Mouse (Mus musculus) liver, embryonic 15.5 days (tissue): Measurements from ENCODE around the gene Pard3. TPM values are rescaled to one million over a fixed set of nuclear protein-coding genes. Genes with fewer than 3 reads are reported as not detected.

Experiments used
- ATAC-seq: fragments of 200-750 bp; cut with Nextera tagmentation; 2 replicates; pipeline ENCODE4 v1.8.0; 2017; ENCODE audit warnings: moderate number of reproducible peaks, mild to moderate bottlenecking, moderate library complexity; ENCODE audit not compliant: insufficient read depth
- H3K27ac ChIP-seq: fragments of 300-500 bp; sonication (generic); replicated peaks from 2 replicates; pipeline ENCODE4 v1.5.1; 2015; ENCODE audit warnings: mild to moderate bottlenecking, inconsistent platforms
- H3K27me3 ChIP-seq: fragments of 300-500 bp; sonication (generic); 2 replicates; pipeline ENCODE4 v1.6.1; 2015; ENCODE audit warnings: mild to moderate bottlenecking, inconsistent platforms
- H3K36me3 ChIP-seq: fragments of 300-500 bp; sonication (generic); replicated peaks from 2 replicates; pipeline ENCODE4 v1.6.1; 2015; ENCODE audit warnings: moderate library complexity, mild to moderate bottlenecking, inconsistent platforms
- H3K4me1 ChIP-seq: fragments of 300-500 bp; sonication (generic); replicated peaks from 2 replicates; pipeline ENCODE4 v1.6.1; 2015; ENCODE audit warnings: inconsistent platforms
- H3K4me2 ChIP-seq: fragments of 300-500 bp; sonication (generic); 2 replicates; pipeline ENCODE4 v1.6.1; 2015; ENCODE audit warnings: moderate library complexity, mild to moderate bottlenecking, inconsistent platforms
- H3K4me3 ChIP-seq: fragments of 300-500 bp; sonication (generic); replicated peaks from 2 replicates; pipeline ENCODE4 v1.5.1; 2015; ENCODE audit warnings: mild to moderate bottlenecking, inconsistent platforms
- H3K9ac ChIP-seq: fragments of 300-500 bp; sonication (generic); 2 replicates; pipeline ENCODE4 v1.6.1; 2015; ENCODE audit warnings: moderate library complexity, mild to moderate bottlenecking, inconsistent platforms
- H3K9me3 ChIP-seq: fragments of 300-500 bp; sonication (generic); replicated peaks from 2 replicates; pipeline ENCODE4 v1.6.1; 2016; ENCODE audit warnings: inconsistent platforms
- WGBS: fragments of 180-500 bp; shearing (Covaris S2); methylation state at CpG from one replicate; pipeline ENCODE4 v1.1.7; 2015; ENCODE audit warnings: mixed read lengths; ENCODE audit not compliant: insufficient replicate concordance; 5-methylcytosine and 5-hydroxymethylcytosine counted together
- polyA plus RNA-seq: library from polyadenylated mRNA; unstranded; fragments of >200 nt; fragmentation: Nextera tagmentation; extraction: Ambion mirVana; gene quantifications from 2 replicates; pipeline ENCODE4 v1.2.1, GENCODE M21; 2015

Gene Pard3
- polyA plus RNA-seq, 1 experiment from 2014 or later: 6.3 TPM

DNA sequence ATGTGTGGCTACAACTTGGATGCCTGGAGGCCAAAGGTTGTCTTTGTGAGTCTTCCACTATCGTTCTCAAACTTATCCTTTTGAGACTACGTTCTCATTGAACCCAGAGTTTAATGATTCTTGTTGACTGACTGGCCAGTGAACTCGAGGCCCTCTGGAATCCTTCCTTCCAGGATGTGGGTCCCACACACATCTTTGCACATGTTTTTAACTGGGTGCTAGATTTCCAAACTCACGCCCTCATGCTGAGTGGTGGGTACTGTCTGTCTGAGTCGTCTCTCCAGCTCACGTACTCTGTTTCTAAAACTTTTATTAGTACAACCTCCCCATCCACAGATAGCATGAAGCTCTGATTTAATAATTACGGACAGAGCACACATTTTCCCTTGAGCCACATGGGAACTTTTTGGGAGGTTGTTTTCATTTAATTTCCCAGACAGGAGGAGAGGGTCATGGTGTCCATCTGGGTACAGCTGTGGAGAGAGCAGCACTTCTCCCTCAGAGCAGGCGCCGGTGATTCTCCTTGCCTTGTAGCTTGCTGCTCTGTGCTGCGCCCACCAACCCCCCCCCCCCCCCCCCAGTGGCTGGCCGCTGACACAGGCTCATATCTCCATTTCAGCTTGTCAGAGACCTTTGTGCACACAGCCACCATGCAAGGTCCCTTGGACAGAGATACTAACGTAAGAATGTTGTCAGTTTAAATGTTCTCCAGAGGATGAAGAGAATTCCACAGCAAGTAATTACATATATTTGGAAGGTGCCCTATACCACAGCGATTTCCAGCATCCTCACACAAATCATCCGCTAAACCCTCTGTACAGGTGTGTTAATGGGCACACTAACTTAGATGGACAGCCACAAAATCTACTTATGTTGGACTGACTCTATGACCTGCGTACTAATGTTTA is 165.9 kb downstream of the Pard3 start:
- Histone ChIP-seq H3K27me3 (no peaks in the 10 kb centered on the region), H3K4me3 (no peak overlapping the region), H3K4me1 (0 out of 2 replicates have a peak, but pooled peaks cover 7% of the 10 kb centered on the region), H3K9ac (no peak overlapping the region), H3K27ac (no peak overlapping the region), H3K9me3 (no peaks in the 10 kb centered on the region), H3K36me3 (no peaks in the 10 kb centered on the region), H3K4me2 (no peak overlapping the region)
- 65% methylated on average over 14 of the region's 15 CpGs for WGBS
- 0 out of 2 replicates have a peak, but pooled peaks have one; percentile 37 for ATAC-seq

DNA sequence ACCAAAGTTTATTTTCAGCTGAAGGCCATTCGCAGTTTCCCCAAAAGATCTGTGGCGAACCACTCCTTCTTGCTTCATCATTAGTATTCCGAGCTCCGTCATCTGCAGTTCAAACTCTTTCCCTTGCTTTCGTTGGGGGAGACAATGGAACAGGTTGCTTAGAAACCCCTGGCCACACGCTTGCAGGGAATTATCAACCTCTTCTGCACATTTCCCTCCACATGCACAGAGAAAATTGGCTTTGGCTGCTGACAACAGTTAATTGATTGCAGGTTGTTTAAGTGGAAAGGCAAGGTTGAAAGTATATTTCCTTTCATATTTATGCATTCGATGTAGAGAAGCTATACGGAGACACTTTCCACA is 166.5 kb downstream of the Pard3 start:
- Histone ChIP-seq H3K27me3 (no peaks in the 10 kb centered on the region), H3K4me3 (no peak overlapping the region), H3K9me3 (no peaks in the 10 kb centered on the region), H3K27ac (no peak overlapping the region), H3K36me3 (no peaks in the 10 kb centered on the region), H3K4me1 (0 out of 2 replicates have a peak, but pooled peaks cover 7% of the 10 kb centered on the region), H3K4me2 (no peak overlapping the region), H3K9ac (no peak overlapping the region)
- WGBS: 65% methylated on average over 8 of the region's 8 CpGs
- ATAC-seq: no peak

DNA sequence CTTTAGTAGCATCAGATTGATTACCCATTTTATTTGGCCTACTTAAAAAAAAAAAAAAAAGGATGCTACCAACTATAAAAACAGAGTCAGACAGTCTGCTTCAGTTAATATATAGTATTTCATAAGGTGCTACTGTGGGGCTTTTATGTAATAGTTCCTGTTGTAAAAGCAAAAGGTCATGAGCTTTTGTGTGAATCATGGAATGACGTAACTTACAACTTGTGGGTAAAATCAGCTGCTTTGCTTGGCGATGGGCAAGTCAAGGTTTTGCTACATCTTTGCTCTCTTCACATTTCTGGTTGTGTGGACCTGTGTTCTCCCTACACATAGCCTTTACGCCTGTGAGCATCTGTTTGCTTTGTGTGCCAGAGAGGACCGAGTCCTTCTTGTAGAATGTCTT is 179.7 kb downstream of the Pard3 start:
- no peak for ATAC-seq
- H3K4me3 ChIP-seq: no peak overlapping the region
- no peaks in the 10 kb centered on the region for H3K36me3 ChIP-seq
- no peak overlapping the region for H3K27ac ChIP-seq
- H3K4me1 ChIP-seq: no peaks in the 10 kb centered on the region
- H3K9me3 ChIP-seq: no peaks in the 10 kb centered on the region
- no peak overlapping the region for H3K4me2 ChIP-seq
- 62% methylated on average over 4 of the region's 4 CpGs for WGBS
- H3K27me3 ChIP-seq: no peaks in the 10 kb centered on the region
- H3K9ac ChIP-seq: no peak overlapping the region

DNA sequence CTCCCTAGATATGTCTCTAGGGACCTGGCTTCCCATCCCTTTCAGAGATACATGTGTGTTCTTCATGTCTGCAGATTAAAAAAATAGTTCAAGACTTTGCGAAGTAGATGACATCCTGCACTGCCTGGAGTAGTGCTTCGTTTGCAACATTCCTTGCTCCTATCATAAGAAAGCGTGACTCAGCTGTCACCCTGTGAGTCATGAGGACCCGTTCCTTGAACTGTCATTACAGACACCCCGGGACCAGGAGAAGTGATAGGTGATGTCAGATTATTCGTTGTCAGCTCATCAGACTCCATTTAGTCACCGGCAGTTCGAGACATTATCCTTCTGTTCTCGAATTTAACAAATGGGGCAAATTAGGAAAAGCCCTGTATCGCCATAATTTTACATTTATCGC is 180.1 kb downstream of the Pard3 start:
- no peak overlapping the region for H3K4me2 ChIP-seq
- WGBS: 63% methylated on average over 11 of the region's 11 CpGs
- no peak overlapping the region for H3K27ac ChIP-seq
- no peaks in the 10 kb centered on the region for H3K36me3 ChIP-seq
- no peaks in the 10 kb centered on the region; the same call in 1 of the 2 replicates for H3K4me1 ChIP-seq
- no peaks in the 10 kb centered on the region for H3K27me3 ChIP-seq
- ATAC-seq: no peak
- H3K4me3 ChIP-seq: no peak overlapping the region
- H3K9ac ChIP-seq: no peak overlapping the region
- H3K9me3 ChIP-seq: no peaks in the 10 kb centered on the region

DNA sequence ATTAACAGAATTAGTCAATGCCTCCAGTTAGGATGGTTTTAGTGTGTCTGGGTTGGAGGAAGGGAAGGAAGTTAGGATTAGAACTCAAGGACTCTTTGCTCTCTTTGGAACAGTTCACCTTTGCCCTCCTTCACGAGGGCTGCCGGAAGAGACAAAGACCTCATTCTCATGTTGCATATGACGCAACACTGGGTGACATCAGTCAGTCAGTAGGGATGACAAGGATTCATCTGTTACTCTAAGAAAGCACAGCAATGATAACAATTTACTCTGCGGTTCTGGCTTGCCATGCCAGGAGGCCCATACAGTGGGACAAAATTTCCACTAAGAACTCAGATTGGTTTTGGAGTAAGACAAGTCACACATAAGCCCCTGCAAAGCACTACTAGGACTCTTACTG is 187.1 kb downstream of the Pard3 start:
- no peak overlapping the region for H3K27ac ChIP-seq
- H3K36me3 ChIP-seq: no peaks in the 10 kb centered on the region
- ATAC-seq: no peak
- no peaks in the 10 kb centered on the region for H3K9me3 ChIP-seq
- 51% methylated on average over 4 of the region's 4 CpGs for WGBS
- H3K4me1 ChIP-seq: peaks cover 4% of the 10 kb centered on the region; the same call in 1 of the 2 replicates
- no peak overlapping the region for H3K9ac ChIP-seq
- H3K27me3 ChIP-seq: no peaks in the 10 kb centered on the region
- H3K4me2 ChIP-seq: no peak overlapping the region
- H3K4me3 ChIP-seq: no peak overlapping the region

DNA sequence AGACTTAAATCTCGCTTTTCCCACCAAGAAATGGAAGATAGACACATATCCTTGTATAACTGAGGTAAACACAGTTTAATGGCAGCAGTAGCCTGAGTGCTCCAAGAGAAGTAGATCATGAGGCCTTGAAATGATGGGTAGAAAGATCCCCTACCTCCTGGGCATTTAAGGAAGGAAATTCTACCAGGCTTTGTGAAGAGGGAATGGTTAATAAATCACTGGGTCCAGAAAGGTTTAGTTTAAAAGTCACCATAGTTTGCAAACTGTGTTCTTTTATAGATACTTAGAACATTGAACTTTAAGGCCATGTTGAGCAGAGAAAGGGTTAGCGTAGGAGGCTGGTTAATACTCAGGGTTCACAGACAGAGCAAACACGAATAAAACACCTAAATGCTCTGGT is 187.8 kb downstream of the Pard3 start:
- Histone ChIP-seq H3K4me1 (peaks cover 4% of the 10 kb centered on the region; the same call in 1 of the 2 replicates), H3K27me3 (no peaks in the 10 kb centered on the region), H3K36me3 (no peaks in the 10 kb centered on the region), H3K4me2 (no peak overlapping the region), H3K9ac (no peak overlapping the region), H3K9me3 (no peaks in the 10 kb centered on the region), H3K27ac (no peak overlapping the region), H3K4me3 (no peak overlapping the region)
- ATAC-seq: no peak
- 53% methylated on average over 3 of the region's 3 CpGs for WGBS

DNA sequence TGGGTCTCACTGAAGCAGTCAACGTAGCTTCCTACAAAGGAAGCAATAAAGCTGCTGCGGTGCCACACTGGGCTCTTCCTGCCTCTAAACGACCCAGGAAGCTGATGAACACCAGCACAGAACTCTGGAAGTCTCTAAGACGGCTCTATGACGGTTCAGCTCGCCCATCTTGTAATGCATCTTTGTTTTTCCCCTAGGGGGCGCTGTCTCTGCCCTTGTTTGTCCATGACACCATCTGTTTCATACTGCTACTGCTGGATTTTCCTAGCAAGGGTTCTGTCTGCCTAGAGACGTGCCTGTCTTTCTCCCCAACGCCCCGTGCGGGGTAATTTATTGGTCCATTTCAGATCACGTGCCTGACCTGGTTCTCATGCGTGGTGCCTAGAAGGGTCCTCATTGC is 188.3 kb downstream of the Pard3 start:
- WGBS: 52% methylated on average over 13 of the region's 13 CpGs
- Histone ChIP-seq H3K4me3 (no peak overlapping the region), H3K9ac (no peak overlapping the region), H3K4me1 (peaks cover 4% of the 10 kb centered on the region; the same call in 1 of the 2 replicates), H3K9me3 (no peaks in the 10 kb centered on the region), H3K27me3 (no peaks in the 10 kb centered on the region), H3K27ac (no peak overlapping the region), H3K4me2 (no peak overlapping the region), H3K36me3 (no peaks in the 10 kb centered on the region)
- no peak for ATAC-seq

DNA sequence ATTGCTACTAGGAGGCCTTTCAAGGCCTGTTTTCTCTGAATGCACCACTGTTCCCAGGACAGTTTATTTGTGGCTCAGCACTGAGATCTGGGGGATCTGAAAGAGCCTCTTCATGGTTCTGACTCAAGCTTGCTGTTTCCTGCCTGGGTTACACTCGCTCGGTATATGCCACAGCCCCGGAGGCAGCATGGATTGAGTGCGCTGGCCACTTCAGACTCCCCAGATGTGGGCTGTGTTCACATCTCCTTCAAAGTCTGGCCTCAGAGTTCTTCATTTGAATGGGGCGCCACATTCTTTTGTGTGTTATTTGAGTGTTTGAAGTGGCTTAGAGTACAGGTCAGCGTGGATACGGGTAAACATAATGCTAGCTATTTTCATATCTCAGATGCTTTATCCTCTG is 190.9 kb downstream of the Pard3 start:
- Histone ChIP-seq H3K9me3 (no peaks in the 10 kb centered on the region), H3K9ac (no peak overlapping the region), H3K27ac (no peak overlapping the region), H3K27me3 (no peaks in the 10 kb centered on the region), H3K36me3 (no peaks in the 10 kb centered on the region), H3K4me3 (no peak overlapping the region), H3K4me1 (0 out of 2 replicates have a peak, but pooled peaks cover 4% of the 10 kb centered on the region), H3K4me2 (no peak overlapping the region)
- ATAC-seq: no peak
- WGBS: 65% methylated on average over 7 of the region's 7 CpGs

DNA sequence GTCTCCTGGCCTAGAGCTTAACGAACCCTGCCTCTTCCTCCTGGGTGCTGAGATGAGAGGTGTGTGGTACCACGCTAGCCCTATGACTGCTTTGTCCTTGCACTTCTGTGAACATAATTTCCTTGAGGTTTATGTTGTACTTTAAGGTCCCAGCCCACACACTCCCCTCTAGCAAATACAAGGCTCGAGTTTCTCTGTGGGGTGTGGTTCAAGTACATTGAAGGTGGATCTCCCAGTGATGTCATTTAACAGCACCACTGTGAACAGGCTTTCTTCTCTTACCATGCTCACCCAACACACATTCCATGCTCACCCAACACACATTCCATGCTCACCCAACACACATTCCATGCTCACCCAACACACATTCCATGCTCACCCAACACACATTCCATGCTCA is 193.4 kb downstream of the Pard3 start:
- H3K36me3 ChIP-seq: no peaks in the 10 kb centered on the region
- no peaks in the 10 kb centered on the region for H3K9me3 ChIP-seq
- 67% methylated on average over 3 of the region's 3 CpGs for WGBS
- 0 out of 2 replicates have a peak, but pooled peaks cover 2% of the 10 kb centered on the region for H3K4me1 ChIP-seq
- no peak overlapping the region for H3K4me3 ChIP-seq
- H3K27me3 ChIP-seq: no peaks in the 10 kb centered on the region
- H3K27ac ChIP-seq: no peak overlapping the region
- ATAC-seq: no peak
- H3K4me2 ChIP-seq: no peak overlapping the region
- no peak overlapping the region for H3K9ac ChIP-seq

DNA sequence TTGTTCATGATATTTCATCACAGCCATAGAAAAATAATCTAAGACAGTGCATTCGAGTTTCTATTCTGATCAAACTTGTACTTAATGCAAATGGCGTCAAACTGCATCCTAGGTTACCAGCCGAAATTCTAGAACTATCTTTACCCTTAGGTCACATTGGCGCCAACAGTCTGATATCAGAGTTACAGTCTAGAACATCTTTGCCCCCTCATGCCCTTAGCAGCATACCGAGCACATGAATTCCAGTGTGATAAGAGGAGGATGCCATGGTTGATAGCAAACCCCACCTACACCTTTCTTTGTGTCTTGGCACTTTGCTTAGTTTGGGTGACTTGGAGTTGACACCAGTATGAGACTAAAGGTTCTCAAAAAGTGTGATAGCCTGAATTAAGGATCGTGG is 197.4 kb downstream of the Pard3 start:
- Histone ChIP-seq H3K27me3 (no peaks in the 10 kb centered on the region), H3K4me1 (no peaks in the 10 kb centered on the region)
- no peak for ATAC-seq

DNA sequence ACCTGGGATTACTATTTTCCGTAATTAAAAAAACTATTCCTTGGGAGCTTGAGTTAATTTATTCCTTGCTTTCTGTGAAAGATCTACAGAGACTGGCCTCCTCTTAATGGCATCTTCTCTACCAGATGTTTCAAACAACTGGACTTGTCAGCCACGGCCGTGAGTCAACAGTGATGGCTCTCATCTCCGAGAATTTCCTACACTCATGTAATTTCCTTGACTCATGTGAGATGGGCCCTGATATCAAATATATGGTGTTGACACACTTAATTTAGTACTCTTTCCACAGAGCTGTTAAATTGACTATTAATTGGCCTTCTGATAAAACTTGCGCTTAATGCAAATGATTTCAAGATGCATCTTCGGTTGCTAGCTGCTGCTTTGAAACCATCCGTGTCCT is 198.3 kb downstream of the Pard3 start:
- no peak overlapping the region for H3K4me2 ChIP-seq
- no peak for ATAC-seq
- no peaks in the 10 kb centered on the region for H3K9me3 ChIP-seq
- no peak overlapping the region for H3K9ac ChIP-seq
- H3K36me3 ChIP-seq: no peaks in the 10 kb centered on the region
- 73% methylated on average over 7 of the region's 7 CpGs for WGBS
- H3K4me3 ChIP-seq: no peak overlapping the region
- H3K27ac ChIP-seq: no peak overlapping the region
- H3K27me3 ChIP-seq: no peaks in the 10 kb centered on the region
- H3K4me1 ChIP-seq: peaks cover 4% of the 10 kb centered on the region; the same call in 1 of the 2 replicates

More for the DNA sequence above, 197.4 kb downstream of the Pard3 start:
- H3K36me3 ChIP-seq: no peaks in the 10 kb centered on the region
- no peak overlapping the region for H3K4me2 ChIP-seq
- no peaks in the 10 kb centered on the region for H3K9me3 ChIP-seq
- no peak overlapping the region for H3K4me3 ChIP-seq
- 63% methylated on average over 6 of the region's 6 CpGs for WGBS
- H3K27ac ChIP-seq: no peak overlapping the region
- no peak overlapping the region for H3K9ac ChIP-seq
